Mouse (Mus musculus) frontal cortex, adult (tissue): ENCODE measurements around the gene Psmb2.

Experiments used
- ATAC-seq: cut with Nextera tagmentation; 2 replicates; pipeline ENCODE4 v1.9.2; 2017; ENCODE audit warnings: mild to moderate bottlenecking, moderate library complexity, mixed read lengths; ENCODE audit not compliant: low TSS enrichment

Psmb2 gene

DNA sequence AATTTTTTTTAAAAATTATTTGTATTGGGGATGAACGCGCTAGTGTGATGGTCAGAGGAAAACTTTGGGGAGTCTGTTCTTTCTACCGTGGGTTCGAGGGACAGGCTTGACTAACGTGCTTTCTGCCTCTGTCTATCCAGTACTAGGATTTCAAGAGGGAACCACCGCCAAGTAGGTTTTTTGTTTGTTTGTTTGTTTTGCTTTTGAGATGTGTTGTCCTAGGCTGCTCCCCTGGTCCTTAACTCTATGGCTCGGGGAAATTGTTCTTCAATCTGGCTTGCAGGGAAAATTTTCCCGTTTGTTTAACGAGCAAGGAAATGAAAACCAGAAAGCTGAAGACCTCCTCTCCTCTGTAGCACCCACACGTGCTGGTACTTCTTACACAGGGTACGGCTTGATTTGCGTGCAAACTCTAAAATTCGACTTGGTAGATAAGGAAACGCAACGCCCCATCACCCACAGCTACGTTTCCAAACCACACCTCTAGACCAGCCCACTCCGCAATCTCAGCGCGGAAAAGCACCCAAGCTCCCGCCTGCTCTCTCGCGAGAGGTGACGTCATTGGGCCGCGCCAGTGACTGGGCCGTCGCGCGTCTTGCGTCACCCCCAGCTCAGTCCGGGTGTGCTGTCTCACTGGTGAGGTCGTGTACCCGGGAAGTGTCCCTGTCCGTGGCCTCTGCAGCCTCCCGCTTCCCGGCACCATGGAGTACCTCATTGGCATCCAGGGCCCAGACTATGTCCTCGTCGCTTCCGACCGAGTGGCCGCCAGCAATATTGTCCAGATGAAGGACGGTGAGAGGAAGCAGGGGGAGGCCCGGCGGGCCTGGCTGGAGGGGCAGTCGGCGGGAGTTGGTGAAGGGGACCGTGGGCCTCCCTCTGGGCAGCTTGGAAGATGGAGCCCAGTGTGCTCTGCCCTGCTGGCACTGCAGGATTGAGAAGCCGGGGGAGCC, at the start of gene Psmb2:
TSS of gene Psmb2 (plus strand) at position 577 of the 950 bp plus-strand sequence.
- peak; percentile 99 for ATAC-seq

GRCm38 (mm10) chr4:126631922-126632321, 45.5 kb upstream of the Psmb2 start:
- no peak for ATAC-seq

- no peak for ATAC-seq
Measured at GRCm38 (mm10) chr4:126632668-126633067, 44.8 kb upstream of the Psmb2 start.

- ATAC-seq = no peak
Measured at GRCm38 (mm10) chr4:126636330-126636729, 41.1 kb upstream of the Psmb2 start.

DNA sequence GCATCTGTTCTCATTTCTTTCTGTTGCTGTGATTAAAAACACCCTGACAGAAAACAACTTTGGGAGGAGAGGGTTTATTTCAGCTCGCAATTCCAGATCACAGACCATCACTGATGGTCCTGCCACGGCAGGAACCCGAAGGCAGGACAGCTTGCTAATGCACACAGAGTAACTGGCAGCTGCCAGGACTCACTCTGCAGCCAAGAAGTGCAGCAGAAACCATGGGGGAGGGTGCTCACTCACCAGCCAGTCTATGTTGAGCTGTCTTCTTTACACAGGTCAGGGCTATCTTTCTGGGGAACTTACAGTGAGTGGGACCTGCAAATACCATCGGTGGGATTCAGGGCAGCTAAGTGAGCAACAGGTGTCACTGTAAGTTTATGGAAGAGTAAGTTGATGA, 40.0 kb upstream of the Psmb2 start:
- ATAC-seq = no peak

DNA sequence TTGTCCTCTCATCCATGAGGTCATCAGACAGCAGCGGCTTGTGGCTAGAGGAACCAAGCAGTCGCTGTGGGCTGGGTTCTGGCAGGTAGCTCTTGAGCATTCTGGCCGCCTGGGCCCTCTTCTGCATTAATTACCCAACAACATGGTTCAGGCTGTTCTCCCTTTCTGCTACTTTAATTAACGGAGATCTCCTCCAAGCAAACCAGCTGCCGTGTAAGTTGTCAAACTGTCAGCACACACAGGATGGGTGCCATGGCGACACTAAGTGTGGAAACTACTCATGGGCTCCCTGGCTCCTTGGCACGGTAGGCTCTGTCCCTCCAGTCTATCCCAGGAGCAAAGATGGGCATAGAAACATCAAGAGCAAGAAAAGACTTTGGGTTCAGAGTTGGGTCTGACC, 38.1 kb upstream of the Psmb2 start:
- no peak for ATAC-seq

DNA sequence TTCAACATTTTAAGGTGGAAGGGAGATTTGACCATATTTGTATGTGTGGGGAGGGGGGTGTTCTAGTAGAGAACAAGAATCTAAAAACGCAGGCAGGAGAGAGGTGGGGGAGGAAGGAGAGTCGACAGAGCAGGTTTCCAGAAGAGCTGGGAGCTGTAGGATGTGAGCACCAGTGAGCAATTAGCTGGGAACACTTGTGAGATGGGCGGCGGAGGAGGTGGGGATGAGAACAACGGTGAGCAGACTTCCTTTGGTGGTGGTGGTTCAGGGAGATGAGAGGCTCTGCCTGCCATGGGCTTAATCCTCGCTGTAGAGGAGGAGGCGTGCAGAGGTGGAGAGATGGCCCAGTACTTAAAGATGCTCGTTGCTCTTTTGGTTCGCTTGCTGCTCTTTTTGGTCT, 35.5 kb upstream of the Psmb2 start:
- peak; percentile 87 for ATAC-seq

- no peak for ATAC-seq
Measured at GRCm38 (mm10) chr4:126643815-126644214, 33.6 kb upstream of the Psmb2 start.

GRCm38 (mm10) chr4:126644333-126644963, 33.0 kb upstream of the Psmb2 start:
- ATAC-seq = no peak

- no peak for ATAC-seq
Measured at GRCm38 (mm10) chr4:126647996-126648910, 29.2 kb upstream of the Psmb2 start.

DNA sequence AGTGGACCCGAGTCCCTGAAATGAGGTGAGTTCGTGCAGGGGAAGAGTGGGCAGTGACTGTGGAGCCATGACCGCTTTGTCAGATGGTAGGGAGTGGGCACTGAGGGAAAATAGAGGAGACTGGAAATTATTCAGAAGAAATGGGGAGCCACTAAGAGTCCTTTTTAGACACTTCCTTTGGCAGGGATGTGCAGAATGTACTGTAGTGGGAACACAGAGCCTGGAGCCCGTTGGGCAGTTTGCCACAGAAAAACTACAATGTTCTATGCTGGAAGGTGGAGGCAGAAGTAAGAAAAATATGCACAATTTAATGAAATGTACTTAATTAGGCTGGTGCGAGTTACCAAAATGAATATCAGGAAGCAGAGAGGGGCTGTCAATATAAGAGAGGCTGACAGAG, 24.3 kb upstream of the Psmb2 start:
- peak; percentile 52; the same call in 1 of the 2 replicates for ATAC-seq

DNA sequence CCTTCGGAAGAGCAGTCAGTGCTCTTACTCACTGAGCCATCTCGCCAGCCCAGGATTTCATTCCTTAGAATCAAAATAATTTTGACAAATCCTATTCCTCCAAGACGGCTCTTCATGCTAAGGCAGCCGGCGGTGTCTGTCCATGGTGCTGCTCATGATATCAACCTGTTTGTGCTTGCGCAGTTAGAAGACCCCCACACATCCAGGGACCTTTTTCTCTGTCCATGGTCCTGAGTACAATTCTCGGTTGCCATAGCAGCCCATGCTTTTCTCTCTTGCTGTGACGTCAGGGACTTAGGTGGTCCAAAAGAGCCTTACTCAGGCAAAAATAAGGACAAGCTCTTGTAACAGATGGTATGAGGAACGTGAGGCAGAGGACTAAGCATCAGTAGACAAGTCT, 22.1 kb upstream of the Psmb2 start:
- no peak for ATAC-seq

DNA sequence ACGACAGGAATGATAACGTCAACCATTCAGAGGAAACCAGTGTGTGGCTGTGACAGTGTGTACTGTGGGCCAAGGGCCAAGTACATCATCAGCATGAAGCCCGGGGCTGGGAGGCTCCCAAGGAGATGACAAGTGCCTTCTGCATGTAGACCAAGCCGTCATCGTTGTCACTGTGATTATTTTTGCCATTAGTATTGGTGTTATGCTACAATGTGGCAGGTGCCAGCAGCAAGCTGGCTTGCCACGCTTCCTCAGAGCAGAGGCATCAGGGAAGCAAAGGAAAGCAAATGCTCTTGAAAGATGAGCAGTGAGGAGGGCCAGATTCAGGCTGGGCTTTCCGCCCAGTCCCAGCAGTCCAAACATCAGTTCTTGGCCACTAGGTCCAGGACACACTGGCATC, 16.2 kb upstream of the Psmb2 start:
- ATAC-seq = no peak; the same call in 1 of the 2 replicates

GRCm38 (mm10) chr4:126667075-126667474, 10.4 kb upstream of the Psmb2 start:
- ATAC-seq = no peak

DNA sequence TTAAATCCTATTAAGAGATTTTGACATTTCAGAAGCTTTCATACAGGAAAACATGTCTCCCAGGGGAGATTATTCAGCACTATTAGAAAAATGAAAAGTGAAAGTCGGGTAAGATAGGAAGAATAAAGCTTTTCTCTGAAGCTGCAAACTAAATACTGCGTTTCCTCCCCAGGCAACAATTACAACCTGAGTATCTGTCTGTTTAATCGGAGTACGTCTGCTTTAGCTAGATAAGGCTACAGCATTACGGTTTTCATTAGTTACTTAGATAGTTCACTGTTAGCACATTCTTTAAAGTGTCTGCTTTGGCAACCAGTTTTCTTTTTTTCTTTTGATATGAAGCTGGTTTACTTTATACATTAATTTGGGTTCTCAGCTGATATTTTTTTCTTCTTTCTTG, 4.9 kb downstream of the Psmb2 start:
- ATAC-seq = no peak

DNA sequence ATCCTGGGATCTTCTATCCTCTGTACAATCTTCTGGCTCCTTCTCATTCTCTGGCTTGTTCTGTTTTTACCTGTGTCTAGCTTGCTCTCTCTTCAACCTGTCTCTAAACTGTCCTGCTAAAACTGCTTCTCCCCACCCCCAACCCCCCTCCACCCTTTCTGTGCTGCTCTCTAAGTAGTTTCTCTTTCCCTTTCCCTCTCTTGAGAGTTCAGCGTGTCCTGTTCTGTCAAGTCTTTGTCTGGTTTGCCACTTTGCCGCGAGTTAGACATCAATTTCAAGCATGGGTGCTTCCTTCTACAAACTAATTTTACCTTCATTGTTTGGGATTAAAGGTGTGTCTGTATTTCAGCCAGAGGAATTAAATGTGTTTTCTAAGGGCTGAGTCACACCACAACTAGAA, 5.7 kb downstream of the Psmb2 start:
- no peak for ATAC-seq

DNA sequence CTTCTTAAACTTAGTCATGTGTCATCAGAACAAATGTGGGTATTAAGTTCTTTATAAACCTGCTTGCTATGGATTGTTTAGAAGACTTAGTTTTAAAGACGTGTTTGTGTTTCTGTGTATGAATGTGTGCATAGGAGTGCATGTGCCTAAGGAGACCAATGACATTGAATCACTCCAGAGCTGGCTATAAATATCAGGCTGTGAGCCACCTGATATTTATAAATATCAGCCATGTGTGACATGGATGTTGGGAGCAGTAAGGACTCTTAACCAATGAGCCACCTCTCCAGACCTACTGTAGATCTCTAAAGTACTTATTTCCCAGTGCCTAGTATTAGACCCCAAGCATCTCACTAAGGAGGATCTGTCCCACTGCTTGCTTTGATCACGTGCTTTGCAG, 12.0 kb downstream of the Psmb2 start:
- no peak for ATAC-seq

DNA sequence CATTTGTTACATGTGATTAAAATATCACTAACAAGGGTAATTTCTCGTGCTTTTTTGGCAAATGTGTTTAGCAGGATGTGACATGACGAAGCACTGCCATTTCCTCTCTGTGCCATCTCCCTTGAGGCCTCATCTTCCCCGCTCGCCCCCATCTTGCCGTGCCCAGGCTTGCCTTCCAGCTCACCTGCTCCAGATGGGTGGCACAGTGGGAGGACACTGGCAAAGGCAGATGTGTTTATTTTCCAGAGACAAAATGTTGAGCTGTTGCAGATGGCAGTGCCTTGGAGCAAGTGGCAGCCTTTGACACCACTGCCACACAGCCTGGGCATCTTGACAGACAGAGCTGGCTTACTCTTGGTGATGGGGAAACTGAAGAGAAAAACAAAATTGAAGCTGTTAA, 15.6 kb downstream of the Psmb2 start:
- no peak for ATAC-seq

DNA sequence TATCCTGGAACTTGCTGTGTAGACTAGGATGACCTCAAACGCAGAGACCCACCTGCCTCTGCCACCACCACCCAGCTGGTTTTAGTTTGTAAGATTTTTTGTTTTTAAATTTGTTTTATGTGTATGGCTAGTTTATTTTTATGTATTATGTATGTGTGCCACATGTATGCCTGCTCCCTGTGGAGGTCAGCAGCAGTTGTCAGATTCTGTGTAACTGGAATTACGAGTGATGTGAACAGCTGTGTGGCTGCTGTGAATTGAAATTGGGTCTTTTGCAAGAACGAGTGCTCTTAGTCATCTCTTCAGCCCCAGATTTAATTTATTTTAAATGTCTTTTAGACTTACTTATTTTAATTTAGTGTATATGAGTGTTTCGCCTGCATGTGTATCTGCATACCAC, 19.5 kb downstream of the Psmb2 start:
- no peak for ATAC-seq

GRCm38 (mm10) chr4:126706630-126707438, 29.4 kb downstream of the Psmb2 start:
- ATAC-seq = no peak

- ATAC-seq = no peak
Measured at GRCm38 (mm10) chr4:126707439-126707826, 30.0 kb downstream of the Psmb2 start.
